Comparison of ENCODE assay signal across 10 mouse cellular contexts in the genomic region with DNA sequence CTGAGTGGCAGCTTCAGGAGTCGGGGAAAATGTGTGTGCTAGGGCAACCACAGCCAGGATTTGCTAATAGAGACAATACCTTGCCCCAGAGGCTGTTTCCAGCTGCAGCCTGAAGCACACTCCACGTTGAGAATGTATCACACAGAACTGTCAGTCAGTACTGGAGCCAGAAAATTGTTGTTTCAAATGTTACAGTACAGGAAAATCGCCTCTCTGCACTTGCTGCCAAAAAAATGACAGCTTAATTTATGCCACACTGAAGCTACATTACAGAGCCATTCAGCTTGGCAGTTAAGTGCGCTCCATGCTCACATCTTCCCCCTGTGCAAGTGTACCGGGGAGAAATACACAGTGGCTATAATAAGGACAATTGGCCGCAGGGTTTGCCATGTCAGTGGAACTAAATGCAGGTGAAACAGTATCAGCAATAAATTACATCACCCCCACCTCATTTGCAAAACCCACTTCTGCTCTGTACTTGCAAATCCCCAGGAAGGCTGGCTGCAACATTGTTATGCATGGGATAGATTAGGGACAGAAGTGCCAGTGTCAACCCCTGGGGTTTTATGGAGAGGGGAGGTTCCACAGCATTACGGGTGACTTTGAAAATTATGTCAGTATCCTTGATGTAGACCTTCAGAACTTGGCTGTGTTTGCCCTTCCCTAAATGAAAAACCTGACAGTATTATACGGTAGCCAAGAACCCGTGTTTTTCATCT.
DNase-seq lines count a peak whose midpoint lies in the region; ATAC-seq lines count a peak whose summit lies in the region.
"Had no signal": no experiment of that assay in that cellular context is flagged by ENCODE, and none has a peak within 500 bp of the region (broad histone marks: within the 10 kb centered on the region; RNA-seq: fewer than 3 reads in every experiment).

No protein-coding gene starts in this region.

- H3K9ac ChIP-seq in heart, embryonic 15.5 days, result no peak overlapping the region
- H3K9ac ChIP-seq in midbrain, embryonic 12.5 days (replicated peaks), result no peak overlapping the region
- no peak overlapping the region for H3K9ac ChIP-seq in midbrain, embryonic 11.5 days (ENCODE audit: low read length)
- no peak overlapping the region for H3K9ac ChIP-seq in neural tube, embryonic 14.5 days (replicated peaks; ENCODE audit: low read depth, low read length)
- H3K9ac ChIP-seq: heart, embryonic 13.5 days had no signal

- ATAC-seq in heart, embryonic 15.5 days (replicated peaks; ENCODE audit: insufficient number of reproducible peaks, insufficient read depth, low FRiP score, low read depth), result peak; percentile 72; the same call in 1 of the 2 replicates
- peak; percentile 42; the same call in 1 of the 2 replicates for ATAC-seq in midbrain, embryonic 12.5 days (ENCODE audit: low FRiP score, low read depth)
- no peak for ATAC-seq in midbrain, embryonic 11.5 days (ENCODE audit: low FRiP score)
- peak; percentile 65 to 70 for ATAC-seq in hematopoietic stem cell, adult 5-6 weeks (replicated peaks in 1 of 2; ENCODE audit: insufficient read depth in 1 of 2, low FRiP score in 2 of 2, low TSS enrichment in 1 of 2, low read depth in 1 of 2, poor library complexity in 2 of 2, severe bottlenecking in 2 of 2)
- ATAC-seq in neural tube, embryonic 14.5 days (ENCODE audit: low read depth), result peak; percentile 91

- peak overlapping the region; percentile 46; the same call in 1 of the 2 replicates for H3K27ac ChIP-seq in heart, embryonic 15.5 days
- H3K27ac ChIP-seq in midbrain, embryonic 12.5 days (replicated peaks), result 0 out of 2 replicates have a peak overlapping the region, but pooled peaks have one; percentile 27
- no peak overlapping the region for H3K27ac ChIP-seq in midbrain, embryonic 11.5 days (ENCODE audit: low read depth, low read length)
- H3K27ac ChIP-seq in neural tube, embryonic 14.5 days (ENCODE audit: low read depth, low read length), result no peak overlapping the region
- H3K27ac ChIP-seq: heart, embryonic 13.5 days had no signal

- no peaks in the 10 kb centered on the region for H3K9me3 ChIP-seq in heart, embryonic 15.5 days (replicated peaks)
- H3K9me3 ChIP-seq in midbrain, embryonic 12.5 days, result no peaks in the 10 kb centered on the region
- no peaks in the 10 kb centered on the region for H3K9me3 ChIP-seq in midbrain, embryonic 11.5 days (ENCODE audit: control insufficient read depth, low read length)
- no peaks in the 10 kb centered on the region for H3K9me3 ChIP-seq in neural tube, embryonic 14.5 days (ENCODE audit: control insufficient read depth, low read length)
- H3K9me3 ChIP-seq: heart, embryonic 13.5 days had no signal

- peaks cover 8% of the 10 kb centered on the region; the same call in 1 of the 2 replicates for H3K4me1 ChIP-seq in heart, embryonic 15.5 days (replicated peaks)
- H3K4me1 ChIP-seq in midbrain, embryonic 12.5 days, result peaks cover 12% of the 10 kb centered on the region
- no peaks in the 10 kb centered on the region for H3K4me1 ChIP-seq in midbrain, embryonic 11.5 days (ENCODE audit: control insufficient read depth, insufficient read depth, low read length)
- peaks cover 5% of the 10 kb centered on the region for H3K4me1 ChIP-seq in neural tube, embryonic 14.5 days (ENCODE audit: control insufficient read depth, insufficient read depth, low read length)

- WGBS in heart, embryonic 15.5 days, result 29% methylated on average over 9 of the region's 9 CpGs
- 35% methylated on average over 9 of the region's 9 CpGs for WGBS in midbrain, embryonic 12.5 days
- 42% methylated on average over 9 of the region's 9 CpGs for WGBS in midbrain, embryonic 11.5 days
- WGBS in neural tube, embryonic 14.5 days, result 6% methylated on average over 9 of the region's 9 CpGs

- no peak for DNase-seq in heart, adult 11 months
- no peak for DNase-seq in midbrain, embryonic 11.5 days (ENCODE audit: low spot score, missing footprints)
- no peak for DNase-seq in embryo, embryonic 10 days (ENCODE audit: low spot score)
- DNase-seq in testis, postnatal 10 days (ENCODE audit: low spot score), result no peak
- DNase-seq: thymus, postnatal 25 days had no signal

- H3K36me3 ChIP-seq in heart, embryonic 15.5 days, result no peaks in the 10 kb centered on the region
- no peaks in the 10 kb centered on the region for H3K36me3 ChIP-seq in midbrain, embryonic 12.5 days
- H3K36me3 ChIP-seq in midbrain, embryonic 11.5 days (ENCODE audit: control insufficient read depth, insufficient read depth, low read length), result no peaks in the 10 kb centered on the region
- no peaks in the 10 kb centered on the region for H3K36me3 ChIP-seq in neural tube, embryonic 14.5 days (ENCODE audit: control insufficient read depth, insufficient read depth, low read length)
- H3K36me3 ChIP-seq: heart, embryonic 13.5 days had no signal

- no peak overlapping the region for H3K4me2 ChIP-seq in heart, embryonic 15.5 days
- no peak overlapping the region for H3K4me2 ChIP-seq in midbrain, embryonic 12.5 days (replicated peaks)
- no peak overlapping the region for H3K4me2 ChIP-seq in midbrain, embryonic 11.5 days
- no peak overlapping the region for H3K4me2 ChIP-seq in neural tube, embryonic 14.5 days (ENCODE audit: low read depth, low read length)
- H3K4me2 ChIP-seq: heart, embryonic 13.5 days had no signal

- no peak overlapping the region for H3K4me3 ChIP-seq in heart, embryonic 15.5 days
- no peak overlapping the region for H3K4me3 ChIP-seq in midbrain, embryonic 12.5 days
- H3K4me3 ChIP-seq in midbrain, embryonic 11.5 days (ENCODE audit: low read depth, low read length), result no peak overlapping the region
- no peak overlapping the region for H3K4me3 ChIP-seq in neural tube, embryonic 14.5 days (ENCODE audit: low read depth, low read length)
- H3K4me3 ChIP-seq: heart, embryonic 13.5 days had no signal

- H3K27me3 ChIP-seq in heart, embryonic 15.5 days, result no peaks in the 10 kb centered on the region
- H3K27me3 ChIP-seq in midbrain, embryonic 12.5 days, result no peaks in the 10 kb centered on the region
- no peaks in the 10 kb centered on the region for H3K27me3 ChIP-seq in midbrain, embryonic 11.5 days (ENCODE audit: control insufficient read depth, insufficient read depth, low read length)
- H3K27me3 ChIP-seq in neural tube, embryonic 14.5 days (ENCODE audit: control insufficient read depth, insufficient read depth, low read length), result no peaks in the 10 kb centered on the region

Comparison
In these comparisons a context has a peak if more than half of its experiments do, and no peak if none do; other contexts are left out.
1. H3K27ac ChIP-seq: peak in heart, embryonic 15.5 days (single experiment) and midbrain, embryonic 12.5 days (single experiment); none in midbrain, embryonic 11.5 days (single experiment) and neural tube, embryonic 14.5 days (single experiment).